Mouse (Mus musculus): ENCODE results near the gene Mtif3. TPM values are rescaled to one million over a fixed set of nuclear protein-coding genes. Genes with fewer than 3 reads are reported as not detected.

The Mtif3 gene
- total RNA-seq, 1 experiment = 17.9 TPM

DNA sequence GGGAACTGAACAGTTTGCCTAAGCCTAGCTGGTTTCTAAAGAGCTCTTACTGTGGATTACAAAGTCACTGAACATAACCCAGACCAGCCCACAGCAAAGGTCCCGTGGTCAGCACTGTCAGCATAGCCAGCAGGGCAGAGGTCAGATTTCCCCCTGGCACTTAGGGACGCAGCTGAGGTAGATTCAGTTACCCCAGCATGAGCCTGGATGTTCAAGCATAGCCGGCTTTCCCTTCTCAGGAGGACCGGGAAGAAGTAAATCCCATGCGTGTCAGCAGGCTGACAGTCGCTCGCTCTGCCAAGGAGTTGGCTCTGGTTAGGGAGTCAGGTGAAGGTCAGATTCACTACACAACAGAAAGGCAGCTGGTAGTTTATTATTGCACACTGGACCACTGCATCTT, 9.0 kb downstream of the Mtif3 start:
- Histone ChIP-seq H3K36me3 (ENCODE audit: control insufficient read depth, insufficient read depth, low read length, poor library complexity, severe bottlenecking) (peaks cover 81% of the 10 kb centered on the region), H3K4me3 (ENCODE audit: insufficient read depth in 1 of 2, low read depth in 1 of 2, low read length in 2 of 2, poor library complexity in 1 of 2, severe bottlenecking in 1 of 2) (no peak overlapping the region), H3K9ac (ENCODE audit: insufficient read depth, low read depth, low read length, poor library complexity, severe bottlenecking) (no peak overlapping the region), H3K9me3 (ENCODE audit: control insufficient read depth, insufficient read depth, low read depth, low read length) (no peaks in the 10 kb centered on the region), H3K4me1 (ENCODE audit: control insufficient read depth in 2 of 2, insufficient read depth in 2 of 2, low read length in 2 of 2, poor library complexity in 1 of 2) (peaks cover 0 to 13% of the 10 kb centered on the region in 2 experiments; a peak in 2 of 4 replicates), H3K27ac (ENCODE audit: insufficient read depth, low read depth, low read length, poor library complexity, severe bottlenecking) (no peak overlapping the region)
- in situ Hi-C loops (cut with MboI; ENCODE audit: low sequenced_read_pairs in 2 of 2, unreplicated experiment in 2 of 2) = no loop called here
- DNase-seq (ENCODE audit: low read depth, low spot score) = no peak
- TF ChIP-seq HCFC1 (IDR thresholded peaks at IDR 0.05; ENCODE audit: borderline replicate concordance, insufficient read depth, low read length) = no peak
- no peak for TF ChIP-seq ZNF384 (IDR thresholded peaks at IDR 0.05; ENCODE audit: low read depth, low read length)
- no peak for TF ChIP-seq MAFK (IDR thresholded peaks at IDR 0.05; ENCODE audit: insufficient read depth, low read depth, low read length)
- no peak for TF ChIP-seq ZC3H11A (IDR thresholded peaks at IDR 0.05; ENCODE audit: borderline replicate concordance, low read depth, low read length)
- no peak for TF ChIP-seq CHD2 (IDR thresholded peaks at IDR 0.05; ENCODE audit: low read depth, low read length)

DNA sequence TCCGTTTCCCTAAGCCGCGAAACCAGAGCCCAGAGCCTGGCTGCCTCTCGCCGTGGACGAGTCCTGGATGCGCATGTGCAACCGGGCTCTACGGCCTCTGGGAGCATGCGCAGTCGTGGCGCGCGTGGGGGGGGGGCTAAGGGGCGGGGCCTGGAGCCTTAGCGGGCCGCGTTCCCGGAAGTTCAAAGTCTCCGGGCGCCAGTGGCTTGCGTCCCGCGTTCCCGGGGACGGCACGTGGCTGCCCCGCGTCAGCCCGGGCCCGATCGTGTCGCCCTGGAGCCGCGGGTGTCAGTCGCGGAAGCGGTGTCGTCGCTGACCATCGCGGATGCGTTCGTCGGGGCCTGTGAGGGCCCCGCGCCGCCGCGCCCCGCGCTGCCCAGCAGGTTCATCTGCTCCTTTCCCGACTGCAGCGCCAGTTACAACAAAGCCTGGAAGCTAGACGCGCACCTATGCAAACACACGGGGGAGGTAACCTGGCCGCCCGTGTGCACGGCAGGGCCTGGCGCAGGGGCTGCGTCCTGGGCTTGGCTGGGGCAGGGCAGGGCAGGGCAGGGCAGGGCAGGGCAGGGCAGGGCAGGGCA, 15.0 kb downstream of the Mtif3 start, which contains the start of gene Gtf3a:
Gene Gtf3a (plus strand): TSS at position 150 of the 581 bp plus-strand sequence.
- TF ChIP-seq HCFC1 (IDR thresholded peaks at IDR 0.05; ENCODE audit: borderline replicate concordance, insufficient read depth, low read length) = peak; percentile 67; the same call in 1 of the 2 replicates
- TF ChIP-seq ZNF384 (IDR thresholded peaks at IDR 0.05; ENCODE audit: low read depth, low read length) = no peak
- TF ChIP-seq CHD2 (IDR thresholded peaks at IDR 0.05; ENCODE audit: low read depth, low read length) = no peak
- no peak for TF ChIP-seq MAFK (IDR thresholded peaks at IDR 0.05; ENCODE audit: insufficient read depth, low read depth, low read length)
- no peak for TF ChIP-seq ZC3H11A (IDR thresholded peaks at IDR 0.05; ENCODE audit: borderline replicate concordance, low read depth, low read length)
- Histone ChIP-seq H3K9me3 (ENCODE audit: control insufficient read depth, insufficient read depth, low read depth, low read length) (no peaks in the 10 kb centered on the region), H3K36me3 (ENCODE audit: control insufficient read depth, insufficient read depth, low read length, poor library complexity, severe bottlenecking) (peaks cover 34% of the 10 kb centered on the region), H3K27ac (ENCODE audit: insufficient read depth, low read depth, low read length, poor library complexity, severe bottlenecking) (peak within 1 kb of the TSS; percentile 78), H3K9ac (ENCODE audit: insufficient read depth, low read depth, low read length, poor library complexity, severe bottlenecking) (peak within 1 kb of the TSS; percentile 93), H3K4me3 (ENCODE audit: insufficient read depth in 1 of 2, low read depth in 1 of 2, low read length in 2 of 2, poor library complexity in 1 of 2, severe bottlenecking in 1 of 2) (peak within 1 kb of the TSS; percentile 78 to 84), H3K4me1 (ENCODE audit: control insufficient read depth in 2 of 2, insufficient read depth in 2 of 2, low read length in 2 of 2, poor library complexity in 1 of 2) (peaks cover 0 to 7% of the 10 kb centered on the region in 2 experiments; a peak in 2 of 4 replicates)
- peak; percentile 85 for DNase-seq (ENCODE audit: low read depth, low spot score)
- in situ Hi-C loops (cut with MboI; ENCODE audit: low sequenced_read_pairs in 2 of 2, unreplicated experiment in 2 of 2) = no loop called here

DNA sequence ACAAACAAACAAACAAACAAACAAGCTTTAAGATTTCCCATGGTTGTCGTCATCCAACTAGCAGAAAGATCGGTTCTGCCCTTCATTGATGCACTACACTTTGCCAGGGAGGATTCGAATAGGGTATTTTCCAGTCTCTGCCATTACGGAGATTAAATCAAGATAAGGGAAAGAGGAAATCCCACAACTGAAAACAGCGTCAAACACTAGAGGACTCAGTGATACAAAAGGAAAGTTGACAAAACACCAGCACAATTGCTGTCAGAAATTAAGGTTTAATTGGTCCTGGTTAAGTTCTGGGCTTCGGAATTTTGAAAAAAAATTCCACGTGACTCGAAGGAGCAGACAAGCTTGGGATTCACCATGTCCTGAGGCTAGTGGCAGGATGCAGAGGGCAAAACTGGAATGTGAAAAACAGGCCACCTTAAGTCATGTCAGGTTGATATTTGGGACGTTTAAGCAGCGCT, 15.5 kb downstream of the Mtif3 start:
- Histone ChIP-seq H3K9me3 (ENCODE audit: control insufficient read depth, insufficient read depth, low read depth, low read length) (no peaks in the 10 kb centered on the region), H3K4me1 (ENCODE audit: control insufficient read depth in 2 of 2, insufficient read depth in 2 of 2, low read length in 2 of 2, poor library complexity in 1 of 2) (peaks cover 0 to 7% of the 10 kb centered on the region in 2 experiments; a peak in 2 of 4 replicates), H3K9ac (ENCODE audit: insufficient read depth, low read depth, low read length, poor library complexity, severe bottlenecking) (peak overlapping the region; percentile 80), H3K27ac (ENCODE audit: insufficient read depth, low read depth, low read length, poor library complexity, severe bottlenecking) (peak overlapping the region; percentile 74; the same call in 1 of the 2 replicates), H3K36me3 (ENCODE audit: control insufficient read depth, insufficient read depth, low read length, poor library complexity, severe bottlenecking) (peaks cover 29% of the 10 kb centered on the region), H3K4me3 (ENCODE audit: insufficient read depth in 1 of 2, low read depth in 1 of 2, low read length in 2 of 2, poor library complexity in 1 of 2, severe bottlenecking in 1 of 2) (peak overlapping the region; percentile 54 to 78)
- no peak for DNase-seq (ENCODE audit: low read depth, low spot score)
- in situ Hi-C loops (cut with MboI; ENCODE audit: low sequenced_read_pairs in 2 of 2, unreplicated experiment in 2 of 2) = no loop called here
- TF ChIP-seq CHD2 (IDR thresholded peaks at IDR 0.05; ENCODE audit: low read depth, low read length) (no peak), ZC3H11A (IDR thresholded peaks at IDR 0.05; ENCODE audit: borderline replicate concordance, low read depth, low read length) (no peak), ZNF384 (IDR thresholded peaks at IDR 0.05; ENCODE audit: low read depth, low read length) (0 out of 2 replicates have a peak, but pooled peaks have one; percentile 33)

DNA sequence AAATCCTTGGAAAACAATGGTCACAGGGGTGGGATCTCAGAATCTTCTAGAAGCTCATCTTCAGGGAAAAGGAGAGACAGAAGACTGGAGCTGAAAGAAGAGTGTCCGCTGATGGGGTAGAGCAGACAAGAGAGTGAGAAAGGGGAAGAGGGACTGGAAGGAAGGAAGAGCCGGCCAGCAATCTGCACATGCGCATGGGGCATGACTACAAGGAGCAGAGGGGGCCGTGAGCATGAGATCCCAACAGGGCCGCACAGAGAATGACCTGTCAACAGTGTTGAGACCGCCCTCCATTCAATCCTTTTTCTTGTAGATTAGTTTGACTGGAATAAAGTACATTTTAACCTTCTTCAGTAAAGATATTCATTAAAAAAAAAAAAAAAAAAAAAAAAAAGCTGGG, 16.1 kb downstream of the Mtif3 start:
- TF ChIP-seq ZNF384 (IDR thresholded peaks at IDR 0.05; ENCODE audit: low read depth, low read length) (peak; percentile 57), CHD2 (IDR thresholded peaks at IDR 0.05; ENCODE audit: low read depth, low read length) (no peak)
- DNase-seq (ENCODE audit: low read depth, low spot score) = no peak
- in situ Hi-C loops (cut with MboI; ENCODE audit: low sequenced_read_pairs in 2 of 2, unreplicated experiment in 2 of 2) = no loop called here
- H3K4me1 ChIP-seq (ENCODE audit: control insufficient read depth in 2 of 2, insufficient read depth in 2 of 2, low read length in 2 of 2, poor library complexity in 1 of 2) = peaks cover 0 to 7% of the 10 kb centered on the region in 2 experiments; a peak in 2 of 4 replicates
- H3K27ac ChIP-seq (ENCODE audit: insufficient read depth, low read depth, low read length, poor library complexity, severe bottlenecking) = no peak overlapping the region
- no peaks in the 10 kb centered on the region for H3K9me3 ChIP-seq (ENCODE audit: control insufficient read depth, insufficient read depth, low read depth, low read length)
- peak overlapping the region; percentile 22; the same call in 1 of the 2 replicates for H3K9ac ChIP-seq (ENCODE audit: insufficient read depth, low read depth, low read length, poor library complexity, severe bottlenecking)
- no peak overlapping the region for H3K4me3 ChIP-seq (ENCODE audit: insufficient read depth in 1 of 2, low read depth in 1 of 2, low read length in 2 of 2, poor library complexity in 1 of 2, severe bottlenecking in 1 of 2)
- H3K36me3 ChIP-seq (ENCODE audit: control insufficient read depth, insufficient read depth, low read length, poor library complexity, severe bottlenecking) = peaks cover 23% of the 10 kb centered on the region

Measured in ES-E14 (cell line).